Mouse (Mus musculus) liver, embryonic 11.5 days (tissue): ENCODE data around the gene Slc25a22. TPM values are rescaled to one million over a fixed set of nuclear protein-coding genes. Genes with fewer than 3 reads are reported as not detected.
A peak's percentile ranks its signal among the peaks of the same experiment; 100 is the strongest.
"Not testable (repeated sequence)": the region's sequence is repeated elsewhere in the genome, so short reads cannot be mapped to it uniquely, and the experiment has no call there.

Experiments
- ATAC-seq: fragments of 200-750 bp; cut with Nextera tagmentation; replicated peaks from 2 replicates; pipeline ENCODE4 v1.8.0; 2017; ENCODE audit warnings: moderate number of reproducible peaks, mild to moderate bottlenecking, moderate TSS enrichment, moderate library complexity; ENCODE audit not compliant: low FRiP score
- DNase-seq: peaks from one replicate; pipeline ENCODE4 v3.0.0-alpha.2; 2017; ENCODE audit warnings: low spot score
- H3K27ac ChIP-seq: fragments of 300-500 bp; sonication (generic); 2 replicates; pipeline ENCODE4 v1.5.1; 2014; ENCODE audit warnings: mild to moderate bottlenecking, low read depth, low read length, control low read depth
- H3K27me3 ChIP-seq: fragments of 300-500 bp; sonication (generic); replicated peaks from 2 replicates; pipeline ENCODE4 v1.6.1; 2014; ENCODE audit warnings: low read length, mixed read lengths; ENCODE audit not compliant: control insufficient read depth, insufficient read depth
- H3K36me3 ChIP-seq: fragments of 300-500 bp; sonication (generic); 2 replicates; pipeline ENCODE4 v1.6.1; 2014; ENCODE audit warnings: mild to moderate bottlenecking, low read length, moderate library complexity, mixed read lengths; ENCODE audit not compliant: control insufficient read depth, insufficient read depth
- H3K4me1 ChIP-seq: fragments of 300-500 bp; sonication (generic); replicated peaks from 2 replicates; pipeline ENCODE4 v1.6.1; 2014; ENCODE audit warnings: low read length, mixed read lengths; ENCODE audit not compliant: control insufficient read depth, insufficient read depth
- H3K4me2 ChIP-seq: fragments of 300-500 bp; sonication (generic); 2 replicates; pipeline ENCODE4 v1.6.1; 2014; ENCODE audit warnings: mild to moderate bottlenecking, control low read depth, moderate library complexity
- H3K4me3 ChIP-seq: fragments of 300-500 bp; sonication (generic); 2 replicates; pipeline ENCODE4 v1.5.1; 2014; ENCODE audit warnings: low read depth, low read length, control low read depth
- H3K9ac ChIP-seq: fragments of 300-500 bp; sonication (generic); 2 replicates; pipeline ENCODE4 v1.6.1; 2014; ENCODE audit warnings: low read depth, low read length, control low read depth
- H3K9me3 ChIP-seq: fragments of 300-500 bp; sonication (generic); 2 replicates; pipeline ENCODE4 v1.6.1; 2016; ENCODE audit warnings: low read length, inconsistent platforms, mixed read lengths; ENCODE audit not compliant: control insufficient read depth
- WGBS: fragments of 180-500 bp; shearing (Covaris S2); extraction: QIAGEN DNeasy Blood & Tissue Kit; methylation state at CpG from one replicate; pipeline ENCODE4 v1.1.7; 2014; 5-methylcytosine and 5-hydroxymethylcytosine counted together
- polyA plus RNA-seq: library from polyadenylated mRNA; unstranded; fragments of >200 nt; fragmentation: Nextera tagmentation; extraction: Ambion mirVana; gene quantifications from 2 replicates; pipeline ENCODE4 v1.2.1, GENCODE M21; 2014

The Slc25a22 gene
- polyA plus RNA-seq, 1 experiment from 2014 or later = 36.9 TPM

- ATAC-seq (peak; percentile 69), DNase-seq (peak; percentile 74)
- H3K4me3 ChIP-seq = no peak overlapping the region
- no peak overlapping the region for H3K4me2 ChIP-seq
- no peaks in the 10 kb centered on the region for H3K9me3 ChIP-seq
- H3K9ac ChIP-seq = no peak overlapping the region
- WGBS = 19% methylated on average over 11 of the region's 11 CpGs
- peaks cover 9% of the 10 kb centered on the region for H3K36me3 ChIP-seq
- H3K4me1 ChIP-seq = peaks cover 8% of the 10 kb centered on the region
- H3K27ac ChIP-seq = no peak overlapping the region
- no peaks in the 10 kb centered on the region for H3K27me3 ChIP-seq
Observed at GRCm38 (mm10) chr7:141408833-141409232, 28.9 kb downstream of the Slc25a22 start.

GRCm38 (mm10) chr7:141407670-141408069 lies 30.0 kb downstream of the Slc25a22 start:
- not testable (repeated sequence) for H3K4me3 ChIP-seq, H3K4me2 ChIP-seq, H3K9me3 ChIP-seq, H3K27ac ChIP-seq, H3K27me3 ChIP-seq, H3K4me1 ChIP-seq, ATAC-seq, DNase-seq, H3K9ac ChIP-seq
- 94% methylated on average over 7 of the region's 7 CpGs for WGBS
- H3K36me3 ChIP-seq = peaks cover 18% of the 10 kb centered on the region

- ATAC-seq (no peak), DNase-seq (no peak)
- no peaks in the 10 kb centered on the region for H3K27me3 ChIP-seq
- H3K27ac ChIP-seq = no peak overlapping the region
- 78% methylated on average over 4 of the region's 4 CpGs for WGBS
- no peak overlapping the region for H3K4me2 ChIP-seq
- H3K4me3 ChIP-seq = no peak overlapping the region
- H3K9ac ChIP-seq = no peak overlapping the region
- no peaks in the 10 kb centered on the region for H3K4me1 ChIP-seq
- peaks cover 35% of the 10 kb centered on the region for H3K36me3 ChIP-seq
- no peaks in the 10 kb centered on the region for H3K9me3 ChIP-seq
Observed at GRCm38 (mm10) chr7:141405466-141405865, 32.2 kb downstream of the Slc25a22 start.

GRCm38 (mm10) chr7:141403305-141403704 lies 34.4 kb downstream of the Slc25a22 start:
- H3K36me3 ChIP-seq = peaks cover 43% of the 10 kb centered on the region
- no peaks in the 10 kb centered on the region for H3K9me3 ChIP-seq
- H3K4me1 ChIP-seq = no peaks in the 10 kb centered on the region
- H3K27ac ChIP-seq = no peak overlapping the region
- ATAC-seq (peak; percentile 67), DNase-seq (peak; percentile 45)
- no peak overlapping the region for H3K4me3 ChIP-seq
- H3K27me3 ChIP-seq = no peaks in the 10 kb centered on the region
- no peak overlapping the region for H3K9ac ChIP-seq
- 52% methylated on average over 5 of the region's 5 CpGs for WGBS
- H3K4me2 ChIP-seq = no peak overlapping the region

GRCm38 (mm10) chr7:141395348-141395747 lies 42.3 kb downstream of the Slc25a22 start:
- Histone ChIP-seq H3K4me3 (no peak overlapping the region), H3K36me3 (peaks cover 19% of the 10 kb centered on the region), H3K4me2 (no peak overlapping the region), H3K4me1 (peaks cover 26% of the 10 kb centered on the region), H3K9ac (no peak overlapping the region), H3K27ac (no peak overlapping the region), H3K27me3 (no peaks in the 10 kb centered on the region), H3K9me3 (no peaks in the 10 kb centered on the region)
- WGBS = 60% methylated on average over 1 of the region's 1 CpGs
- DNase-seq (no peak), ATAC-seq (no peak)

DNA sequence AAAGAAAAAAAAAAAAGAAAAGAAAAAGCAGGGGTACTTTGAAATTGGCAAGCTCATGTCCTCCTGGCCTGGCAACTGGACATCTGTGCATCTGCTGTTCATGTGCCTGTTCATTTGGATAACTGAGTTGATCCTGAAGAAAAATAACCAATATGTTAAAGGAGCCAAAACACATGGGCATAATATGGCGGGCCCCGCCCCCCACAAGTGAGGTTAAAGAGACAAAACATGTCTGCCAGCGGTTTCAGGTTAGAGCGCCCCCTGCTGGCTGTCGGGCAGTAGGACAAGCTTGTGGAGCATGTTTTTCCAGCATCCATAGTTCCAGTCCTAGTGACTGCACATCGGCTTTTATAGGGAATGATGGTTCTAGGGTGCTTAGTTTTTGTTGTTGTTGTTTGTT lies 42.9 kb downstream of the Slc25a22 start:
- DNase-seq (peak; percentile 81), ATAC-seq (no peak)
- 16% methylated on average over 6 of the region's 6 CpGs for WGBS
- Histone ChIP-seq H3K4me3 (no peak overlapping the region), H3K36me3 (peaks cover 13% of the 10 kb centered on the region), H3K4me2 (peak overlapping the region; percentile 96), H3K9me3 (no peaks in the 10 kb centered on the region), H3K27ac (no peak overlapping the region), H3K4me1 (peaks cover 31% of the 10 kb centered on the region), H3K9ac (no peak overlapping the region), H3K27me3 (no peaks in the 10 kb centered on the region)

DNA sequence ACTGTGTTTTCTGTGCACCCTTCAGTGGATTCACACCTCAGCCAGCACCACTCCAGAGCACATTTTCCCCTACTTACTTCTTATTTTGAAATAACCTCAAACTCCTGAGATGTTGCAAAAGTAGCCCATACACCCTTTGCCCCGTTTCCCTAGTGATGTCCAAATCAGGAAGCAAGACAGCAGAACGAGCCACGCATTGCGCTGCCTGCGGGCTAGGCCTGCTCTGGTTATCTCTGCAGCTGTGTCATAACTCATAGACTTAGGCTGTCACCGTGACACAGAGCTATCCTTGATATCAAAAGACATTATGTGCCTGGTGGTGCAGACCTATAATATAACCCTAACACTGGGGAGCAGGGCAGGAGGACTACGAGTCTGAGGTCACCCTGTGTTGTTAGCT lies 43.5 kb downstream of the Slc25a22 start:
- peaks cover 10% of the 10 kb centered on the region for H3K36me3 ChIP-seq
- 38% methylated on average over 7 of the region's 7 CpGs for WGBS
- DNase-seq = no peak
- H3K27ac ChIP-seq = peak overlapping the region; percentile 90
- peak; percentile 49 for ATAC-seq
- H3K4me3 ChIP-seq = peak overlapping the region; percentile 18; the same call in 1 of the 2 replicates
- no peaks in the 10 kb centered on the region for H3K27me3 ChIP-seq
- H3K9ac ChIP-seq = 0 out of 2 replicates have a peak overlapping the region, but pooled peaks have one; percentile 15
- H3K9me3 ChIP-seq = no peaks in the 10 kb centered on the region
- H3K4me1 ChIP-seq = peaks cover 36% of the 10 kb centered on the region
- H3K4me2 ChIP-seq = peak overlapping the region; percentile 96

- WGBS = 26% methylated on average over 9 of the region's 9 CpGs
- DNase-seq = peak; percentile 45
- Histone ChIP-seq H3K4me2 (peak overlapping the region; percentile 96), H3K9ac (peak overlapping the region; percentile 74), H3K27ac (peak overlapping the region; percentile 90), H3K4me1 (peaks cover 50% of the 10 kb centered on the region), H3K9me3 (no peaks in the 10 kb centered on the region), H3K36me3 (peaks cover 4% of the 10 kb centered on the region; the same call in 1 of the 2 replicates), H3K4me3 (peak overlapping the region; percentile 75), H3K27me3 (no peaks in the 10 kb centered on the region)
- peak; percentile 29 for ATAC-seq
Observed at GRCm38 (mm10) chr7:141392552-141393222, 45.0 kb downstream of the Slc25a22 start.
